Mouse (Mus musculus) heart, postnatal 25 days (tissue): Measurements from ENCODE around the gene Mink1. TPM values are rescaled to one million over a fixed set of nuclear protein-coding genes. Genes with fewer than 3 reads are reported as not detected.
A peak's percentile ranks its signal among the peaks of the same experiment; 100 is the strongest.

ENCODE experiments used
- DNase-seq: peaks from one replicate; pipeline ENCODE4 v3.0.0; 2022; ENCODE audit warnings: low spot score
- intact Hi-C: fragments of 180-260 bp; cut with DNase I; formaldehyde crosslinking; loops from one replicate; pipeline ENCODE4 v1.15.1; 2025
- total RNA-seq, 2 experiments: library from RNA; stranded (reverse); gene quantifications; 2 replicates each; pipeline ENCODE4 v1.2.3; 2021

Gene Mink1
- total RNA-seq, 2 experiments from 2014 or later: 43.6 to 46.3 TPM

DNA sequence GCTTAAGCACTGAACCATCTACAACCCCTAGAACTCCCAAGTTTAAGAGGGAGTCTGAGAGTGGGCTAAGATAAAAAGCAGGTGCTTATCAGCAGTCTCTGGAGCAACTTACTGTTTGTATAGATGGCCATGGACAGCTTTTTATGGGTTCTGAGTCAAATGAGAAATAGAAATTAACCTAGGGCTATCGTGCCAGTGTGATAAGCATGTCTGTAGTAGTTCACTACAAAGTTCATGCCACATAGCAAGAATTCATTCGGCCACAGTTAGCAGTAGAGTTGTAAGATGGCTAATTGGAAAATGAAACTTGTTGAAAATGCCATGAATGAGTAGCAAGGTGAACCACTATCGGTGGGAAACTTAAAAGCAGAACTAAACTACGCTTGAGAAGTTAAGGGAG lies 85.8 kb downstream of the Mink1 start:
- no peak for DNase-seq

DNA sequence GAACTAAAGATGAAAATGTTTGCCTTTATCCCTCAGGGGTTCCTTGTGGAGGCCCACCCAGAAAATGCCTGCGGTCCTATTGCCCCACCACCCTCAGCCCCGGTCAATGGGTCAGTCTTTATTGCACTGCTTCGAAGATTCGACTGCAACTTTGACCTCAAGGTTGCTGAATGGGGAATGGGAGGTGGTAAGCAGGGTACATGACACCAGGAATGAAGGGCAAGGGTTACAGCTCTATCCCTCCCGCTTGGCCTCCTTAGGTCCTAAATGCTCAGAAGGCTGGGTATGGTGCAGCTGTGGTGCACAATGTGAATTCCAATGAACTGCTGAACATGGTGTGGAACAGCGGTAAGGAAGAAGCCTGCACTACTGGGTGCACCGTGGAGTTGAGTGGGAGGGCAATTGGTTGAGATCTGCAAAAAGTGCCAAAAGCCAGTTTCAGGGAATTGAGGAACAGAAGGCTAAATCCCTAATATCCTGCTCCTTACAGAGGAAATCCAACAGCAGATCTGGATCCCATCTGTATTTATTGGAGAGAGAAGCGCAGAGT lies 86.6 kb downstream of the Mink1 start:
- DNase-seq: no peak
- intact Hi-C loops: no loop called here

More for the DNA sequence above, 85.8 kb downstream of the Mink1 start:
- intact Hi-C loops: no loop called here

DNA sequence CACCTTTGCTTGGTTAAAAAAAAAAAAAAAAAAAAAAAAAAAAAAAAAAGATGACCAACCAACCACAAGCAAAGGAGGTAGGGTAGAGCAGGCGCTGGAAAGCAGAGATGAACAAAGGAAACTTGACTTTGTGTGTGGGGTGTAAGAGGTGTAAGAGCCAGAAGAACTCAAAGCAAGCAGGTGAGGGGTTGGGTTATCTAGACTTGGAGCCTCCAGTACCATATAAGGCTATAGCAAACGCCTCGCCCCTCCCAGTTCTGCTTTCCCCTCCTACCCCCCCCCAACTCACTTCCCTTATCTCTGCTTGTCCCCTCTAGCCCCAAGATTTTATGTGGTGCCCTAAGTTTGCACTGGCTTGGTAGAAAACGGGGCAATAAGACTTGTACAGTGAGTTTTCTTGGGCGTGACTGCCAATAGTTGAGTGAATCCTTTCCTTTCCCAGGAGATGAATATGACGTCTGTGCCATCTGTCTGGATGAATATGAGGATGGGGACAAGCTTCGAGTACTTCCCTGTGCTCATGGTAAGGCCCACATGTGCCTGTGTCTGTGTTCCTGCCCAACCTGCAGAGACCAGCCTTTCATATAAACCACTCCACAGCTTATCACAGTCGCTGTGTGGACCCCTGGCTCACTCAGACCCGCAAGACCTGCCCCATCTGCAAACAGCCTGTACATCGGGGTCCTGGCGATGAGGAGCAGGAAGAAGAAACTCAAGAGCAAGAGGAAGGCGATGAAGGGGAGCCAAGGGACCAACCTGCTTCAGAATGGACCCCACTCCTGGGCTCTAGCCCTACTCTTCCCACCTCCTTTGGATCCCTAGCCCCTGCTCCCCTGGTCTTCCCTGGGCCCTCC lies 87.9 kb downstream of the Mink1 start:
- intact Hi-C loops: loop anchor here (10.0 kb wide), 1 partner anchor 636 kb away; the partner anchor contains the start of genes Acadvl and Dlg4
- DNase-seq: no peak

DNA sequence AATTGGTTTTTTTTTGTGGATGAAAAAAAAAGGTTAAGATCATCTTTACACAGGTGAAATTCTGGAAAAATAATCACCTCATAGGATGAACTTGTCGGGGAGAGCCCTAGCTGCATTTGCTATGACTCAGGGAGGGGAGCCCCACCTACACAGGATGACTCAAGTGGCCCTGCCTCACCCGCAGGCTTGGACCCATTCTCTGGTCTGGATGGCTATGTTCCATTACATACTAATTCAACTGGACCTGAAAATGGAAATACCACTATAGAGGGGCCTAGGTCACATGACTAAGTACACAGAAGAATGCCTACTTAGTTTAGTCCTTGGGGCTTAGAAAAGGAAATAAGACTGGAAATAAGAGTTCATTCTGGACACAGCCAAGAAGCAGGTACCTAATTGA lies 88.7 kb downstream of the Mink1 start:
- intact Hi-C loops: loop anchor here (10.0 kb wide), 1 partner anchor 637 kb away; the partner anchor contains the start of genes Acadvl and Dlg4
- DNase-seq: no peak

DNA sequence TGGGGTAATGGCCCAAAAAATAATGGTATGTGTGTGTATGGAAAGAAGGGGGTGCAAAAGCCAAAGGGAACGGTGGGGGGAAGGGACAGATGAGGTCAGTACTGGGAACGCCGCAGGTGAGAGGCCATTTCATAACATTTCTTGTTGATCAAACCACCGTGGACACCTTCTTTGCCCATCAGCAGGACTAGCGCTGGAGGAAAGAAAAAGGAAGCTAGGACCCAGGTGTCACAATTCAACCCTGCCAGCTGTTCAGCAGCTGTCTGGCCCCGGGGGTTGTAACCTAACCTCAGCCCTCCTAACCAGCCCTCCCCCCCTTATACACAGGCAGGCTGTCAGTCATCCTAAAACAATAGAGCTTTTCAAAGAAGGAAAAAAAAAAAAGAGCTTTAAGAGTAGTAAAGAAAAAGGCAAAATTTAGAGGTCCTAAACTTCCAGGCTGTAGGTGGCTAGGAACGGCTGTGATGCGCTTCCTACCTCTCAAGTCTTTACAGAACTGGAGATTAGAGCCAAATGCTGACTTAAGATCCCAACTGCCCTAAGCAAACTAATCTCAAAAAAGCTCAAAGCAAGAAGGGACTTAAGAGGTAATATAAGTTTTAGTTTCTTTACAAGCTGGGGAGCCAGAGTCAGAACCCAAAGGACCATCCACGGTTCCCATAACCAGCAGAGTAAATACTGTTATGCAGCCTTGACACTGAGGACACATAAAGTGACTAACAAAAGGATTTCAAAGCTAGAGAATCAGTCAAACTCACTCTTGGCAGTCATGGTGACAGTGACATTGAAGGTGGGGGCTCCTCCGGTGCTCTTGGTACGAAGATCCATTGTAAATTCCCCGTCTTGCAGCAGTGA lies 89.6 kb downstream of the Mink1 start:
- DNase-seq: no peak
- intact Hi-C loops: loop anchor here (10.0 kb wide), 1 partner anchor 637 kb away; the partner anchor contains the start of genes Acadvl and Dlg4

DNA sequence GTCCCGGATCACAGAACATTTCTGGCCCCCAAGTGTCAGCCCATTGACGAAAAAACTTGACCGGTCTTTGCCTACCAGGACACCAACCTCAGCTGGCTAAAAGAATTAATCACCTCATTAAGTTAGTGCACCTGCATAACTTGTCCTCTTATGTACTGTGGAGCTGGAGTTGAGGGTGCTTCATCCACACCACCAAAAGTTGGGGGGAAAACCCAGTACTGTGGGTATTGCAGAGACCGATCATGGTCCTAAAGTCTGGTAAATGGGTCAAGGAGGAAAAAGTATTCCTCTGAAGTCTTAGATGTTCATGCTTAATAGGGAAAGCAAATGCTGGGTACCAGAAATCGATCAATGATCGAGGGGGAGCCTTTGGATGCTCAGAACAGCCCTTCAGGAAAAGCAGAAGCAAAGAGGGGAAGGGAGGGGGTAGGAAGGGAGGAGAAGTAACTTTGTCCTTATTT lies 90.2 kb downstream of the Mink1 start:
- DNase-seq: no peak
- intact Hi-C loops: loop anchor here (10.0 kb wide), 1 partner anchor 638 kb away; the partner anchor contains the start of genes Acadvl and Dlg4

DNA sequence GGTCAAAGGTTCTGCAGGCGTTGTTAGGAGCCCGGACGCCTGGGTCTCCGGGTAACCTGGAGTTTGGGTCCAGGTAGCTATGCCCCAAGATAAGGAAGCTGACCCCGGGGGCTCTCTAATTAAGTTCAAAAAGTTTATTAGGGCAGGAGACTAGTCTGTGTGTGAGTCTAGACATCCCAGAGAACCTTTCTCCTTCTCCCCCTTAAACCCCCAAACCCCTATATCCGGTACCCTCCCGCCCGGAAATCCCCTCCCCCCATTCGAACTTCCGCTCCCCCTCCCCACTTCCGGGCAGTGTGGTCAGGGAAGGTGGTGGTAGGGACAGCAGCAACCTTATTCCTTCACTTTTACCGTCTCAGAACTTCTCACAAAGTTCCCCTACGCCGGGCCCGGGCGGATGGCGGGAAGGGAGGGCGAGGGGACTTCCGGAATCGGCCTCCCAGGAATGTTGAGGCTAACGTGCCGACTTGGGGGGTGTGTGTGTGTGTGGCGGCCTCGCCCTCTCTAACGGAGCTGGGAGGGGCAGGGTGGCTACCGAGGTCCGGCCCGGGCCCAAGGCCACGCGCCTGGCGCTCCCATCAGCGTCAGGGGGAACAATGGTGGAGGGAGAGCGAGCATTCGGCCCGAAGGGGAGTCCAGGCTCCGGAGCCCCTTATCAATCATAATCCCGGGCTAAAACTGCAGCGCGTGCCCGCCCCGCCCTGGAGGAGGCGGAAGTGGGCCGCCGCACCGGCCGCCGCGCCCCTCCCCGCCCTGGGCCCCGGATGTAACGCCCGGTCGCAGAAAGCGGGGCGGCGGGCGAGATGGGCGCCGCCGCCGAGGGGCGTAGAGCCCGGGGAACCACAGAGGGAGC lies 90.9 kb downstream of the Mink1 start:
- intact Hi-C loops: loop anchor here (2.0 to 10.0 kb wide), 2 partner anchors 15 to 639 kb away; partner anchors contain the start of genes Acadvl, Dlg4 and Spag7
- peak; percentile 49 for DNase-seq

DNA sequence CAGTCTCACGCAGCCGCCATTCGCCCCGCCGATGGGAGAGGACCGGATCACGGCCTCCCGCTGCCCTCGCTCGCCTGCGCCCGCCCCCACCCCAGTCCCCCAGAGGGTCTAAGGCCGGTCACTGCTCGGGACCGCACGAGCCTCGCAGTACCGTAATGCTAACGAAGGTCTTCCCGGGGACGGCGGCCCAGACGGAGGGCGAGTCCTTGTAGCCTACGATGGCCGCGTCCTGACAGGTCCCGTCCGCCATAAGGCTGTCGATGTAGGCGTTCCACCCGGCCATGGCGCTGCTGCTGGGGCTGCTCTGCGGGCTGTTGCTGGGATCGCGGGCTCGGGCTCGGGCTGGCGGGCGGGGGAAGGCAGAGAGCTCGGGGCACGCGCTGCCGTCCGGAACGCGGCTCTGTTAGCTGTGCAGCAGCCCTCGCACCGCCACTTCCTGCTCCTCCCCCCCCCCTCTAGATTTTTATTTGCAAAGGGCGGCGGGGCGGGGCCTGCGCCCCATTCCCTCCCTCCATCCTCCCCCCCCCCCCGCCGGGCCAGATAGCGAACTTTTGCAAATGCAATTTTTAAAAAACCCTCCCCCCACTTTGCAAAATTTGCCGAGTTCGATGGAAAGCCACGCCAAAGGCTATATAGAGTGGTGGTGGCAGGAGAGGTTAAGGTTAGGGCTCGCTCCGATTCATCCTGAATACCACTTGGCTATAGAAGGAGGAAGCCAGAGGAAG lies 91.7 kb downstream of the Mink1 start, which contains the start of gene Pfn1:
Gene Pfn1 (minus strand): TSS at position 447 of the 725 bp plus-strand sequence.
- DNase-seq: peak; percentile 50
- intact Hi-C loops: loop anchor here (2.0 to 10.0 kb wide), 2 partner anchors 14 to 640 kb away; partner anchors contain the start of genes Acadvl, Dlg4 and Spag7

DNA sequence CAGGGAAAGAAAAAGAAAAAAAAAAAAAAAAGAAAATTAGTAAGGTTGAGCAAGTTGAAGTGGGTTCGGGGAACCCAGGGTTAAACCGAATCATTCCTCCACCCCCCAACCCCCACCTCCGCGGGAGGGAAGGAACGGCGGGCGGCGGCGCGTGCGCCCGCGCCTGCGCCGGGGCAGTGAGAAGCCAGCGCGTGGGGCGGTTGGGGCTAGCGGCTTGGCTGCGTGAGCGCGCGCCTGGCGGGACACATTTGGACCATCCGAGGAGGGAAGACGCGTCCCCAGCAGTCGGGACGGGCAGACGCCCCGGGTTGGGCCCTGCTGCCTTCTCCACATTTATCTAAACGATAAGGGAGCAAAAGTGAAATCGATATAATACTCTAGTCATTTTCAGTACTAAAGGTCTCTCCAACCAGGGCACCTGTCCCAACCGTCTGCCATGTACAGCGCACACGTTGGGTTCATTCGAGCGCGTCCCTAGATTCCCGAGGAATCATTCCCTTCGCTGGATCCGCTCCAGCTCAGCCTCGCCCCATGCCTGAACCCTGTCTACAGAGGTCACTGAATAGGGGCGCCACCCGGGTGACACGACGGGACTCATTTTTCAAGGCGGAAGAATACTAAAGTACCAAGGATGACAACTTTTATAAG lies 92.4 kb downstream of the Mink1 start:
- DNase-seq: peak; percentile 71

DNA sequence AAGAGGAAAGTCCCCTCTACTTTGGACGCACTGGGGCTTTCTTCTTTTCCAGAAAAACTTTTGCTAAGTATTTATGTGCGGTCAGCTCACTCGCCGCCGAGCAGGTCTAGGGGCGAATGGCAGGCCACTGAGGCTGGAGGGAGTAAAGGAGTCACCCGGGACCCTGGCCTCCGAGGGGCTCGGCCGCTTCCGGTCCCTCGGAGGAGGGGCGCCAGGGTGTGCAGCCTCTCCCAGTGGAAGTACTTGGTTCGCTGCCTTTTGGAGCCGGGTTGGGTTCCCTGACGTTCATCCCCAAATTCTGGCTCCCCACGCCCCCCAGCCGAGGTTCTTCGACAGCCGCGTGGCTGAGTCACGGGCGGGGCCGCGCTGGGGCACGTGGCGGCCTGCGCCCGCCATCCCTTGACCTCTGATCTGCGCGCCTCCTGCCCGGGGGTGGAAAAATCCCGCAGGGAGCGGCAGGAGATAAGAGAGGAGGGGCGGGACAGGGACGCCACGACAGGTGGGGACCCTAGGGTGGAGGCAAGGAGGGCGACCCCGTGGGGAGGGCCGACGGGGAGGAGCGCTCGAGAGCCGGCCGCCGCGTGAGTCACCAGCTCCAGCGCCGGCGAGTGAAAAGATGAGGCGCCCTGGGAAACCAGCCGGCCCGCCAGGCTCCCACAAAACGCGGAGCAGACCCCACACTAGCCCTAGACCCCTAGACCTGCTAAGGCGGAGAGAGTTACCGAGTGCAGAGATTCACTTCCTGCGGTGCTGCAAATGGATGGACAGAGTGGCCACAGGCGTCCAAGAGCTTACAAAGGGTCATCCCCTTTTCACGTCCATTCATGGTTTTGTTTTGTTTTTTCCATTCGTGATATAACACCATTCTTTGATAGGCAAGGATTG lies 93.1 kb downstream of the Mink1 start:
- intact Hi-C loops: loop anchor here (2.0 to 10.0 kb wide), 2 partner anchors 13 to 641 kb away; partner anchors contain the start of genes Acadvl, Dlg4 and Spag7
- DNase-seq: peak; percentile 67

More for the DNA sequence above, 92.4 kb downstream of the Mink1 start:
- intact Hi-C loops: loop anchor here (2.0 to 10.0 kb wide), 2 partner anchors 14 to 640 kb away; partner anchors contain the start of genes Acadvl, Dlg4 and Spag7

DNA sequence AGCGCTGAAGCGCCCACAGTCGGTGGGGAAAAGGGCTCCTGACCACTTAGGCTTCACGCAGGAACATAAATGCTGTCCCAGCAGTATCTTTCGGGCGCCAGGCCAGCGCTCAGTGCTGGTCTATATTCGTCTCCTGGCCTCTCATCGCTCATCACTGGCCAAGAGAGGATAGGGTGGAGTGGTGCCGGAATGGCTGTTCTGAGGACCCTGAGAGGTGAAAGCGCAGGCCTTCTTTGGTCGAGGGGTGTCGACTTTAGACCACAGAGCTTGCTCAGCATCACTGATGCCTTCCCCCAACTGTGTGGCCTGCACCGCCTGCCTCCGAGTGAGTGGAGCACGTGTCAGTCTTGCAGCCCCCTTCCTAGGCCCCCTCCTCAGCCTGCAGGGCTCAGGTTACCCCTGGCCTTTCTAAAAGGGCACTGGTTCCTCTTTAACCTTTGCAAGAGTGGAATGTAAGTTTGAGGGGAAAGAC lies 93.8 kb downstream of the Mink1 start:
- peak; percentile 59 for DNase-seq
- intact Hi-C loops: loop anchor here (10.0 kb wide), 1 partner anchor 642 kb away; the partner anchor contains the start of genes Acadvl and Dlg4

DNA sequence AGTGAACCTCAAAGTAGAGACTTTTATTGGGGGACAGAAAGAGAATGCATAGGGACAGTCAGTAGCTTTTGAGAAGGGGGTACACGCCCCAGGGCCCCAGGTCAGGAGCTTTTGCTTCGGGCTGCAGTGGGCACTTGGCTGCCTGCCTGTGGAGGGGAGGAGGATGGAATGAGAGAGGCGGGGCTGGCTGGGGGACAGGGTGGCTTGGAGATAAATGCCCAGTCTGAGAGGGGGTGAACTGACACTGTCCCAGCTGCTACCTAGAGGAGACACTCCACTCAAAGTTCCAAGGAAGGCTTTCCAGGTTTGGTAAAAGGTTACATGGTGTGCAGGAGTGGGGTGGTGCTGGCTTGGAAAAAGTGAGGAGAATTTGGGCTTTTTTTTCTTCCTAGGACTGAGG lies 94.3 kb downstream of the Mink1 start, which contains the start of gene Eno3:
Gene Eno3 (plus strand): TSS at position 239 of the 400 bp plus-strand sequence.
- intact Hi-C loops: loop anchor here (10.0 kb wide), 1 partner anchor 642 kb away; the partner anchor contains the start of genes Acadvl and Dlg4
- no peak for DNase-seq

DNA sequence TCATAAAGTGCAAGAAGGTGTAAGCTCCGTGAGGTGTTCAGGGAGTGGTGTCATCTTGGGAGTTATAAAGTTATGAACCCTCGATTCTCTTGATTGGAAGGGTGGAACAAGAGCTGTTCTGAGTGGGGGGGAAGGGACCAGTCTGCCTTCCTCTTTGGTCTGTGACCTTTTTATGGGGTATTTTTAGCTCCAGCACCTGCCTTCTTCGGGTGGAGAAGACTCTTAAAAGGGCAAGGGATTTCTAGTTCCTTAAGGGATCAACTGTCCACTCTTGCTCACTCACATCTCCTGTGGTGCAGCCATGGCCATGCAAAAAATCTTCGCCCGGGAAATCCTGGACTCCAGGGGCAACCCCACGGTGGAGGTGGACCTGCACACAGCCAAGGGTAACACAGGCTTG lies 94.9 kb downstream of the Mink1 start:
- intact Hi-C loops: loop anchor here (10.0 kb wide), 1 partner anchor 643 kb away; the partner anchor contains the start of genes Acadvl and Dlg4
- no peak for DNase-seq

DNA sequence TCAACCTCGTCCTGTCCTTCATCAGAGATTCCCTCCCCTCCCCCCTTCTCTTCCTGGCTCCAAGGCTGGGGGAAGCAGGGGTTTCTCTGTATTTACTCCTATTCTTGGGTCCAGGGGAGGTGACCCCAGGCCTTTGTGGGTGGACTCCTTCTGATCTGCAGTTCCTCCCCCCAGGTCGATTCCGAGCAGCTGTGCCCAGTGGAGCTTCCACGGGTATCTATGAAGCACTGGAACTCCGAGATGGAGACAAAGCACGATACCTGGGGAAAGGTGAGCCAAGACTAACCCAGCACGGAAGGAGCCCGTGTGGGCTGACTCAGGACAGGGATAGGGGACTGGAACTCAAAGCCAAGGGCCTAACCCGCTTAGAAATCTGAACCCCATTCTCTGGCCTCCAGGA lies 95.3 kb downstream of the Mink1 start:
- intact Hi-C loops: loop anchor here (10.0 kb wide), 1 partner anchor 643 kb away; the partner anchor contains the start of genes Acadvl and Dlg4
- DNase-seq: no peak

DNA sequence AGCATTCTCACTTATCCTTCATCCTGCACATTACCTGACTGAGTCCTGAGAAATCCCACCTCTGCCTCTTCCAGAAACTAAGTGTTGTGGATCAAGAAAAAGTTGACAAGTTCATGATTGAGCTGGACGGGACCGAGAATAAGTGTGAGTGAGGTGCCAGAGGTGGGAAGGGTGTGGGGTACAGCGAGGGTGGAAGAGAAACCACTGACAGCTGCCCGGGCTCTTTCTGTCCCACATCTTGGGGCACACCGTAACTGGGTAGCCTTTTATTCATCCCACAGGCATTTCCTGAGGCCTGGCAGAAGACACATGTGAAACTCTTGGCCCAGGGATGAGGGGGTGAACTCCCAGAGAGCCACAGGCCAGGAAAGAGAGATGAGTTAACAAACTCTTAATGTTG lies 95.8 kb downstream of the Mink1 start:
- intact Hi-C loops: loop anchor here (10.0 kb wide), 1 partner anchor 644 kb away; the partner anchor contains the start of genes Acadvl and Dlg4
- DNase-seq: no peak

DNA sequence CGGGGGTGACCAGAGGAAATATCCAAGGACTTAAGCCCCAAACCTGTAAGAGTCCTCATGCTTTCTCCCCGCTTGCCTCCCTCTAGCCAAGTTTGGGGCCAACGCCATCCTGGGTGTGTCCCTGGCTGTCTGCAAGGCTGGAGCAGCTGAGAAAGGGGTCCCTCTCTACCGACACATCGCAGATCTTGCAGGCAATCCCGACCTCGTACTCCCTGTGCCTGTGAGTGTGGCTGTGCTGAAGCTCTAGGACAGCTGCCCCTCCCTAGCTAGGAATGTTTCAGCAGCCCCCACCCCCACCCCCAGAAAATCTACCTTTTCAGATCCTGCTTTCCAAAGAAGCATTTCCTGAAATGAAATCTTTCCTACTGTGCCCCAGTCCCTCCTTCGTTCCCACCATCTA lies 96.3 kb downstream of the Mink1 start:
- intact Hi-C loops: loop anchor here (10.0 kb wide), 1 partner anchor 644 kb away; the partner anchor contains the start of genes Acadvl and Dlg4
- no peak for DNase-seq
